In the genomic region with DNA sequence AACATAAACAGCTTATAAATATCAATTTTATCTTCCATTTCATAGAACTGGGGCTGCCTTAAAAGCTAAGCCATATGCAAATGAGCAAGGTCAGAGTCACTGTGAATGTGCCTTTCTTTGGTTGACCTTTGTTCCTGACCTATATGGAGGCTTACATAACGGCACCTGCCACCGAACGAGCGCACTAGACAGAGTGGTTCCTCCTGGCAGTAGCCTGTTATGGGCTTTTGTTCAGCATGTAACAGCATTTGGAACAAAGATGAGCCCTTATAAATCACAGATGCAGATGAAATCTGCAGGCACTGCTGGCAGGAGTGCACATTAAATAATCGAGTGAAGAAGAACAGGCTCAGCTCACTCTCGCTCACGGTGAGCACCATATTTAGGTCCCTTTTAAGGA, we compare ENCODE assay signal across 13 mouse cellular contexts.
DNase-seq lines count a peak whose midpoint lies in the region; ATAC-seq and TF ChIP-seq lines count a peak whose summit lies in the region.
"Had no signal": no experiment of that assay in that cellular context is flagged by ENCODE, and none has a peak within 500 bp of the region (broad histone marks: within the 10 kb centered on the region; RNA-seq: fewer than 3 reads in every experiment).

No protein-coding gene starts in this region.

- H3K36me3 ChIP-seq in intestine, embryonic 15.5 days: no peaks in the 10 kb centered on the region
- no peaks in the 10 kb centered on the region for H3K36me3 ChIP-seq in intestine, embryonic 16.5 days (ENCODE audit: control insufficient read depth, insufficient read depth, low read length)
- H3K36me3 ChIP-seq in midbrain, embryonic 13.5 days: peaks cover 12% of the 10 kb centered on the region; the same call in 1 of the 2 replicates
- H3K36me3 ChIP-seq in midbrain, postnatal 0 days (ENCODE audit: insufficient read depth, low read length): peaks cover 11% of the 10 kb centered on the region
- H3K36me3 ChIP-seq in neural tube, embryonic 14.5 days (ENCODE audit: control insufficient read depth, insufficient read depth, low read length): peaks cover 5% of the 10 kb centered on the region; the same call in 1 of the 2 replicates

- H3K4me3 ChIP-seq in intestine, embryonic 15.5 days (replicated peaks): no peak overlapping the region
- no peak overlapping the region for H3K4me3 ChIP-seq in intestine, embryonic 16.5 days (ENCODE audit: low read length)
- no peak overlapping the region for H3K4me3 ChIP-seq in midbrain, embryonic 13.5 days (replicated peaks)
- H3K4me3 ChIP-seq in midbrain, postnatal 0 days (ENCODE audit: low read depth, low read length): no peak overlapping the region
- H3K4me3 ChIP-seq in neural tube, embryonic 14.5 days (ENCODE audit: low read depth, low read length): no peak overlapping the region
- H3K4me3 ChIP-seq: heart, adult 2 months; limb, embryonic 13.5 days had no signal

- no peak overlapping the region for H3K27ac ChIP-seq in intestine, embryonic 15.5 days
- no peak overlapping the region for H3K27ac ChIP-seq in intestine, embryonic 16.5 days (ENCODE audit: low read length)
- H3K27ac ChIP-seq in midbrain, embryonic 13.5 days: no peak overlapping the region
- H3K27ac ChIP-seq in midbrain, postnatal 0 days (ENCODE audit: low read depth, low read length): no peak overlapping the region
- 0 out of 2 replicates have a peak overlapping the region, but pooled peaks have one; percentile 16 for H3K27ac ChIP-seq in neural tube, embryonic 14.5 days (ENCODE audit: low read depth, low read length)
- H3K27ac ChIP-seq: heart, adult 2 months; limb, embryonic 13.5 days had no signal

- H3K27me3 ChIP-seq in intestine, embryonic 15.5 days (replicated peaks): no peaks in the 10 kb centered on the region
- no peaks in the 10 kb centered on the region for H3K27me3 ChIP-seq in intestine, embryonic 16.5 days (replicated peaks; ENCODE audit: control insufficient read depth, insufficient read depth, low read length)
- H3K27me3 ChIP-seq in midbrain, embryonic 13.5 days: no peaks in the 10 kb centered on the region
- no peaks in the 10 kb centered on the region for H3K27me3 ChIP-seq in midbrain, postnatal 0 days (ENCODE audit: insufficient read depth, low read length)
- H3K27me3 ChIP-seq in neural tube, embryonic 14.5 days (ENCODE audit: control insufficient read depth, insufficient read depth, low read length): no peaks in the 10 kb centered on the region
- H3K27me3 ChIP-seq: limb, embryonic 13.5 days had no signal

- no peaks in the 10 kb centered on the region for H3K4me1 ChIP-seq in intestine, embryonic 15.5 days (replicated peaks)
- no peaks in the 10 kb centered on the region for H3K4me1 ChIP-seq in intestine, embryonic 16.5 days (ENCODE audit: control insufficient read depth, insufficient read depth, low read length)
- H3K4me1 ChIP-seq in midbrain, embryonic 13.5 days (replicated peaks): peaks cover 33% of the 10 kb centered on the region
- H3K4me1 ChIP-seq in midbrain, postnatal 0 days (ENCODE audit: insufficient read depth, low read length): no peaks in the 10 kb centered on the region
- peaks cover 5% of the 10 kb centered on the region; the same call in 1 of the 2 replicates for H3K4me1 ChIP-seq in neural tube, embryonic 14.5 days (ENCODE audit: control insufficient read depth, insufficient read depth, low read length)
- H3K4me1 ChIP-seq: limb, embryonic 13.5 days had no signal

- H3K9me3 ChIP-seq in intestine, embryonic 15.5 days: no peaks in the 10 kb centered on the region
- H3K9me3 ChIP-seq in intestine, embryonic 16.5 days (ENCODE audit: control insufficient read depth, low read length): no peaks in the 10 kb centered on the region
- no peaks in the 10 kb centered on the region for H3K9me3 ChIP-seq in midbrain, embryonic 13.5 days
- no peaks in the 10 kb centered on the region for H3K9me3 ChIP-seq in midbrain, postnatal 0 days (ENCODE audit: low read length)
- H3K9me3 ChIP-seq in neural tube, embryonic 14.5 days (ENCODE audit: control insufficient read depth, low read length): no peaks in the 10 kb centered on the region
- H3K9me3 ChIP-seq: limb, embryonic 13.5 days had no signal

- H3K4me2 ChIP-seq in intestine, embryonic 15.5 days (replicated peaks): no peak overlapping the region
- no peak overlapping the region for H3K4me2 ChIP-seq in intestine, embryonic 16.5 days (ENCODE audit: low read depth, low read length)
- H3K4me2 ChIP-seq in midbrain, embryonic 13.5 days (replicated peaks): no peak overlapping the region
- no peak overlapping the region for H3K4me2 ChIP-seq in midbrain, postnatal 0 days (ENCODE audit: low read depth, low read length, poor library complexity, severe bottlenecking)
- no peak overlapping the region for H3K4me2 ChIP-seq in neural tube, embryonic 14.5 days (ENCODE audit: low read depth, low read length)
- H3K4me2 ChIP-seq: limb, embryonic 13.5 days had no signal

- no peak for TF ChIP-seq CTCF in midbrain, postnatal 0 days (IDR thresholded peaks at IDR 0.05)

- H3K9ac ChIP-seq in intestine, embryonic 15.5 days: no peak overlapping the region
- H3K9ac ChIP-seq in intestine, embryonic 16.5 days (ENCODE audit: low read depth, low read length): no peak overlapping the region
- H3K9ac ChIP-seq in midbrain, embryonic 13.5 days (replicated peaks): 0 out of 2 replicates have a peak overlapping the region, but pooled peaks have one; percentile 12
- H3K9ac ChIP-seq in midbrain, postnatal 0 days (replicated peaks; ENCODE audit: low read length, poor library complexity, severe bottlenecking): no peak overlapping the region; the same call in 1 of the 2 replicates
- no peak overlapping the region for H3K9ac ChIP-seq in neural tube, embryonic 14.5 days (replicated peaks; ENCODE audit: low read depth, low read length)
- H3K9ac ChIP-seq: limb, embryonic 13.5 days had no signal

- 54% methylated on average over 7 of the region's 7 CpGs for WGBS in intestine, embryonic 15.5 days
- 48% methylated on average over 7 of the region's 7 CpGs for WGBS in intestine, embryonic 16.5 days
- 54% methylated on average over 7 of the region's 7 CpGs for WGBS in midbrain, embryonic 13.5 days
- 55% methylated on average over 7 of the region's 7 CpGs for WGBS in midbrain, postnatal 0 days
- WGBS in neural tube, embryonic 14.5 days: 20% methylated on average over 7 of the region's 7 CpGs

- peak; percentile 65; the same call in 1 of the 2 replicates for ATAC-seq in intestine, embryonic 15.5 days
- no peak; the same call in 1 of the 2 replicates for ATAC-seq in intestine, embryonic 16.5 days
- no peak for ATAC-seq in midbrain, embryonic 13.5 days
- no peak for ATAC-seq in midbrain, postnatal 0 days (ENCODE audit: low FRiP score)
- no peak for ATAC-seq in neural tube, embryonic 14.5 days (ENCODE audit: low read depth)
- ATAC-seq: midbrain, embryonic 16.5 days had no signal

- no peak for DNase-seq in midbrain, postnatal 0 days (ENCODE audit: low spot score)
- DNase-seq in kidney, postnatal 25 days: peak; percentile 57 to 76
- no peak for DNase-seq in right cerebral cortex, postnatal 10 days (ENCODE audit: low spot score in 2 of 2)
- DNase-seq: adrenal gland, postnatal 36 days; cerebellum, adult 18-20 months; heart, adult 2 months; spleen, adult 18-20 months had no signal

Comparison
In these comparisons a context has a peak if more than half of its experiments do, and no peak if none do; other contexts are left out.
1. DNase-seq: peak in kidney, postnatal 25 days (2 of 2); none in midbrain, postnatal 0 days (single experiment) and right cerebral cortex, postnatal 10 days (0 of 2).